Mouse (Mus musculus) neural tube, embryonic 11.5 days (tissue): ENCODE results near the gene Gm48551. TPM values are rescaled to one million over a fixed set of nuclear protein-coding genes. Genes with fewer than 3 reads are reported as not detected.

ENCODE experiments used
- ATAC-seq: fragments of 200-750 bp; cut with Nextera tagmentation; 2 replicates; pipeline ENCODE4 v1.8.0; 2017; ENCODE audit warnings: moderate number of reproducible peaks, mild to moderate bottlenecking, moderate TSS enrichment, moderate library complexity; ENCODE audit not compliant: insufficient read depth, low FRiP score, low TSS enrichment
- DNase-seq: peaks from one replicate; pipeline ENCODE4 v3.0.0-alpha.2; 2015; ENCODE audit warnings: low spot score
- H3K27ac ChIP-seq: fragments of 300-500 bp; sonication (generic); 2 replicates; pipeline ENCODE4 v1.5.1; 2014; ENCODE audit warnings: low read depth, mild to moderate bottlenecking, low read length
- H3K27me3 ChIP-seq: fragments of 300-500 bp; sonication (generic); 2 replicates; pipeline ENCODE4 v1.6.1; 2014; ENCODE audit warnings: mild to moderate bottlenecking, low read length, mixed read lengths; ENCODE audit not compliant: control insufficient read depth, insufficient read depth
- H3K36me3 ChIP-seq: fragments of 300-500 bp; sonication (generic); 2 replicates; pipeline ENCODE4 v1.6.1; 2014; ENCODE audit warnings: mild to moderate bottlenecking, low read length, moderate library complexity, mixed read lengths; ENCODE audit not compliant: control insufficient read depth, insufficient read depth
- H3K4me1 ChIP-seq: fragments of 300-500 bp; sonication (generic); 2 replicates; pipeline ENCODE4 v1.6.1; 2014; ENCODE audit warnings: low read length, mixed read lengths; ENCODE audit not compliant: control insufficient read depth, insufficient read depth
- H3K4me2 ChIP-seq: fragments of 300-500 bp; sonication (generic); 2 replicates; pipeline ENCODE4 v1.6.1; 2014; ENCODE audit warnings: low read depth, mild to moderate bottlenecking, moderate library complexity
- H3K4me3 ChIP-seq: fragments of 300-500 bp; sonication (generic); 2 replicates; pipeline ENCODE4 v1.5.1; 2014; ENCODE audit warnings: low read depth, low read length
- H3K9ac ChIP-seq: fragments of 300-500 bp; sonication (generic); 2 replicates; pipeline ENCODE4 v1.6.1; 2014; ENCODE audit warnings: mild to moderate bottlenecking, low read length
- H3K9me3 ChIP-seq: fragments of 300-500 bp; sonication (generic); 2 replicates; pipeline ENCODE4 v1.6.1; 2016; ENCODE audit warnings: low read length; ENCODE audit not compliant: control insufficient read depth
- WGBS: fragments of 180-500 bp; shearing (Covaris S2); extraction: QIAGEN DNeasy Blood & Tissue Kit; methylation state at CpG from one replicate; pipeline ENCODE4 v1.1.7; 2014; 5-methylcytosine and 5-hydroxymethylcytosine counted together
- polyA plus RNA-seq: library from polyadenylated mRNA; unstranded; fragments of >200 nt; fragmentation: Nextera tagmentation; extraction: Ambion mirVana; gene quantifications from 2 replicates; pipeline ENCODE4 v1.2.1, GENCODE M21; 2014

Gene Gm48551
- polyA plus RNA-seq, 1 experiment from 2014 or later: 1.7 TPM

- peaks cover 14% of the 10 kb centered on the region for H3K4me1 ChIP-seq
- DNase-seq (no peak), ATAC-seq (no peak)
- no peak overlapping the region for H3K9ac ChIP-seq
- no peak overlapping the region for H3K27ac ChIP-seq
- H3K9me3 ChIP-seq: no peaks in the 10 kb centered on the region
- no peak overlapping the region for H3K4me2 ChIP-seq
- WGBS: 80% methylated on average over 4 of the region's 4 CpGs
- no peaks in the 10 kb centered on the region; the same call in none of the 2 replicates for H3K36me3 ChIP-seq
- H3K27me3 ChIP-seq: peaks cover 42% of the 10 kb centered on the region
- no peak overlapping the region for H3K4me3 ChIP-seq
These were observed 39.1 kb upstream of the Gm48551 start for GRCm38 (mm10) chr10:81345162-81345534.

- 0 out of 2 replicates have a peak overlapping the region, but pooled peaks have one; percentile 10 for H3K4me3 ChIP-seq
- H3K27me3 ChIP-seq: peaks cover 37% of the 10 kb centered on the region
- peaks cover 16% of the 10 kb centered on the region for H3K4me1 ChIP-seq
- H3K4me2 ChIP-seq: peak overlapping the region; percentile 39
- H3K9me3 ChIP-seq: no peaks in the 10 kb centered on the region
- H3K9ac ChIP-seq: no peak overlapping the region
- WGBS: 6% methylated on average over 55 of the region's 55 CpGs
- peak; percentile 73 for DNase-seq
- H3K36me3 ChIP-seq: no peaks in the 10 kb centered on the region; the same call in none of the 2 replicates
- H3K27ac ChIP-seq: no peak overlapping the region
- ATAC-seq: no peak
These were observed 37.7 kb upstream of the Gm48551 start for GRCm38 (mm10) chr10:81346453-81347067.

DNA sequence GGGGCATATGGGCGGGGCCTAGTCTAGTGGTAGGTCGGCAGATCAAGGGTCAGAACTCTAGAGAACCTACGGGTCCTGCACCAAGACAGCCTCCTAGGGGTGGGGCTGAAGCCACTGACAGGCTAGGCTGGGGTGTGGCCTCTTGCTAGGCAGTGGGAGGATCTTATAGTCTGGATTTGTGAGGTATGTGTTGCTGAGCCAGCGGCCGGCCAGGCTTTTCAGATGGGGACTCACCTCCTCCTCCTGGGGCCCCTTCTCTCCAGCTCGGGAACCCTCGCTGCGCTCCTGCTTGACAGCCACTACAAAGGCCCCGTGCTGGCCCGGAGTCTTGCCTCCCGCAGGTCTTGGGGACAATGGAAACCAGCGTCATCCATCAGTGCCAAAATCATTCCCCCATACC, 35.1 kb upstream of the Gm48551 start:
- Histone ChIP-seq H3K27ac (no peak overlapping the region), H3K27me3 (peaks cover 13% of the 10 kb centered on the region), H3K9me3 (no peaks in the 10 kb centered on the region), H3K4me1 (peaks cover 16% of the 10 kb centered on the region), H3K36me3 (no peaks in the 10 kb centered on the region; the same call in none of the 2 replicates), H3K9ac (peak overlapping the region; percentile 87), H3K4me2 (peak overlapping the region; percentile 74), H3K4me3 (peak overlapping the region; percentile 94)
- ATAC-seq: no peak
- WGBS: 5% methylated on average over 12 of the region's 12 CpGs
- DNase-seq: no peak

GRCm38 (mm10) chr10:81349961-81350350, 34.3 kb upstream of the Gm48551 start:
- H3K4me1 ChIP-seq: peaks cover 16% of the 10 kb centered on the region
- peaks cover 6% of the 10 kb centered on the region for H3K27me3 ChIP-seq
- H3K4me3 ChIP-seq: peak overlapping the region; percentile 94
- H3K9me3 ChIP-seq: no peaks in the 10 kb centered on the region
- under 1% methylated on average over 29 of the region's 29 CpGs for WGBS
- ATAC-seq (peak; percentile 13), DNase-seq (no peak)
- H3K27ac ChIP-seq: peak overlapping the region; percentile 11; the same call in 1 of the 2 replicates
- H3K4me2 ChIP-seq: peak overlapping the region; percentile 74
- no peaks in the 10 kb centered on the region; the same call in none of the 2 replicates for H3K36me3 ChIP-seq
- peak overlapping the region; percentile 87 for H3K9ac ChIP-seq

GRCm38 (mm10) chr10:81350351-81351063, 33.8 kb upstream of the Gm48551 start, which contains the start of gene Hmg20b:
TSS of gene Hmg20b (minus strand) at chr10:81350480.
- Histone ChIP-seq H3K27me3 (0 out of 2 replicates have a peak, but pooled peaks cover 3% of the 10 kb centered on the region), H3K4me2 (peak within 1 kb of the TSS; percentile 74), H3K4me1 (peaks cover 16% of the 10 kb centered on the region), H3K9ac (peak within 1 kb of the TSS; percentile 87), H3K9me3 (no peaks in the 10 kb centered on the region), H3K27ac (peak within 1 kb of the TSS; percentile 11; the same call in 1 of the 2 replicates), H3K4me3 (peak within 1 kb of the TSS; percentile 94), H3K36me3 (no peaks in the 10 kb centered on the region; the same call in none of the 2 replicates)
- DNase-seq: peak; percentile 99
- 1% methylated on average over 54 of the region's 54 CpGs for WGBS
- peak; percentile 96 for ATAC-seq

DNA sequence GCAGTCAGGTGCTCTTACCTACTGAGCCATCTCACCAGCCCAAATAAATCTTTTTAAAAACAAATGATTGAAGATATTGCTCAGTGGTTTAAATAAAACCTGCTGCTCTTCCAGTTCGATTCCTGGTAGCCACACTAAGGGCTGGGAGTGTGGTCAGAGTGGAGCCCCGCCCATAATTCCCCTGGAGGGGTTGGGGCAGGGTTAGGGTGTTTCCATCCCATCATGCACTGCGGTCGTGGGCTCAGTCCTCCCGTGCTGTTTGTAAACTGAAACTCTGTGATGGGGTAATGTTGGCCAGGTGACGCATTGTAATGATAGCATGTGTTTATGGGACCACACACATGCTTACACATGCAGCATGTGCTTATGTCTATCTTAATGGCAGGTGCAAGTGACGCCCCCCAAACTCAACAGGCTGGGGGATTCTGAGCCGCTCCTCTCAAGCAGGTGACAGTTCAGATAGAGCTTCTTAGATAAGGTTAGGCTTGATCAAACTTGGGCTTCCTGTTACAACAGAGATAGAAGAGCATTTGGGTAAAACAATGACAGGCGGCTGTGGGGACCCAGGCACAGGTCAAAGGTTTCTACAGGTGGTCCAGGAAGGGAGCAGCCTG, 32.5 kb upstream of the Gm48551 start:
- DNase-seq (no peak), ATAC-seq (no peak)
- Histone ChIP-seq H3K4me1 (peaks cover 15% of the 10 kb centered on the region), H3K27ac (no peak overlapping the region), H3K27me3 (no peaks in the 10 kb centered on the region), H3K36me3 (no peaks in the 10 kb centered on the region; the same call in none of the 2 replicates), H3K4me2 (no peak overlapping the region), H3K9me3 (no peaks in the 10 kb centered on the region), H3K9ac (no peak overlapping the region), H3K4me3 (0 out of 2 replicates have a peak overlapping the region, but pooled peaks have one; percentile 6)
- 26% methylated on average over 9 of the region's 9 CpGs for WGBS

DNA sequence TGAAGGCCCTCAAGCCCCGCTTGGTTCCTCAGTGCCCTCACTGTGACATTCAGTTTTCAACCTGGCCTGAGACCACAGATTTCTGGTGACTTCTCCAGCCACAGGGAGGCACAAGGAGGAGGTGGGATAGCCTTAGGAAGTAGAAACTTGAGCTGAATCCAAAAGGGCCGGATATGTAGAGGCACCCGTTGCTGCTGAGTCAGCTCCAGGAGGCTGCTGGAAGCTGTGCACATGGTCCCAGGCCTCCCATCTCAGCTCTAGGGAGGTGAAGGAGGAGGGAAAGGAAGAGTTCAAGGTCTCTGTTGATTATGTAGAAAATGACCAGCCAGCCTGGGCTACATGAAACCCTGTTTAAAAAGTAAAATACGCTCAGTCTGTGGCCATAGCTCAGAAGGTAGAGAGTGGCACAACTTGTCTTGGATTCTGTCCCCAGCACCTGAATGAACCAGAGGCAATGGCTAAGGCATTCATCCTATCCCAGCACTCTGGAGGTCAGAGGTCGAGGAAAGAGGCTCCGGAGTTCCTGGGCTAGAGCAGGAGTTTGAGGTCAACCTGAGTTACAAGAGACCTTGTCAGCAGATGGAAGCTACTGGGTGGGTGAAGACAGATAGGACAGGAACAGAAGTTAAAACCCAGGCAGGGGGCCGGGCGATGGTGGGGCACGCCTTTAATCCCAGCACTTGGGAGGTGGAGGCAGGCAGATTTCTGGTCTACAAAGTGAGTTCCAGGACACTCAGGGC, 29.4 kb upstream of the Gm48551 start:
- H3K27ac ChIP-seq: no peak overlapping the region
- H3K9ac ChIP-seq: no peak overlapping the region
- H3K9me3 ChIP-seq: no peaks in the 10 kb centered on the region
- no peak overlapping the region for H3K4me3 ChIP-seq
- no peak overlapping the region for H3K4me2 ChIP-seq
- H3K36me3 ChIP-seq: no peaks in the 10 kb centered on the region
- 70% methylated on average over 9 of the region's 9 CpGs for WGBS
- H3K27me3 ChIP-seq: no peaks in the 10 kb centered on the region
- ATAC-seq (no peak), DNase-seq (no peak)
- peaks cover 18% of the 10 kb centered on the region for H3K4me1 ChIP-seq

DNA sequence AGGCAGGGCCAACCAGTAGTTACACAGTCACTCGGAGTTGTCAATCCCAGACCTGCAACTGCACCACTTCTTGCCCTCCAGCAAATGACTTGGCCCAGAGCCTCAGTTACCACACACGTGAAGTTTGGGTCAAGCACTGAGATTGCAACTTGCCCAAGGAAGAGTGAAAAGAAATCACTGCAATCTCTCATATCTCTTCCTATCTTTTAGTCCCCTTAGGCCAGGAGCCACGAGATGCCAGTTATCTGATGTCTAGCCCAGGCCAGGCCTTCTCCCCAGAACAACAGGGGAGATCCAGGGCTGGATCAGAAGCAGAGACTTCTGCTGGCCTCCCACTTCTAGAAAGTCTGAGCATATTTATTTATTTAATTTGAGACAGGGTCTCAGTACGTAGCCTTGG, 28.7 kb upstream of the Gm48551 start:
- Histone ChIP-seq H3K36me3 (no peaks in the 10 kb centered on the region), H3K4me1 (peaks cover 18% of the 10 kb centered on the region), H3K27me3 (no peaks in the 10 kb centered on the region), H3K9ac (no peak overlapping the region), H3K4me3 (no peak overlapping the region), H3K9me3 (no peaks in the 10 kb centered on the region), H3K4me2 (no peak overlapping the region), H3K27ac (no peak overlapping the region)
- DNase-seq (no peak), ATAC-seq (no peak)
- WGBS: 82% methylated on average over 4 of the region's 4 CpGs
